Mouse (Mus musculus) testis, adult 2 months (tissue): ENCODE results near the gene Bcl2l14.

Experiments
- CTCF ChIP-seq: fragments of 200-500 bp; IDR thresholded peaks from 2 replicates; pipeline ENCODE4 v1.5.1; 2012; ENCODE audit warnings: low read depth, mild to moderate bottlenecking, inconsistent platforms, low read length, moderate library complexity; ENCODE audit not compliant: control insufficient read depth, insufficient read depth, insufficient replicate concordance
- POLR2A ChIP-seq: fragments of 200-500 bp; IDR thresholded peaks from 2 replicates; pipeline ENCODE4 v1.6.1; 2012; ENCODE audit warnings: low read depth, mild to moderate bottlenecking, inconsistent platforms, low read length, moderate library complexity; ENCODE audit not compliant: control insufficient read depth

DNA sequence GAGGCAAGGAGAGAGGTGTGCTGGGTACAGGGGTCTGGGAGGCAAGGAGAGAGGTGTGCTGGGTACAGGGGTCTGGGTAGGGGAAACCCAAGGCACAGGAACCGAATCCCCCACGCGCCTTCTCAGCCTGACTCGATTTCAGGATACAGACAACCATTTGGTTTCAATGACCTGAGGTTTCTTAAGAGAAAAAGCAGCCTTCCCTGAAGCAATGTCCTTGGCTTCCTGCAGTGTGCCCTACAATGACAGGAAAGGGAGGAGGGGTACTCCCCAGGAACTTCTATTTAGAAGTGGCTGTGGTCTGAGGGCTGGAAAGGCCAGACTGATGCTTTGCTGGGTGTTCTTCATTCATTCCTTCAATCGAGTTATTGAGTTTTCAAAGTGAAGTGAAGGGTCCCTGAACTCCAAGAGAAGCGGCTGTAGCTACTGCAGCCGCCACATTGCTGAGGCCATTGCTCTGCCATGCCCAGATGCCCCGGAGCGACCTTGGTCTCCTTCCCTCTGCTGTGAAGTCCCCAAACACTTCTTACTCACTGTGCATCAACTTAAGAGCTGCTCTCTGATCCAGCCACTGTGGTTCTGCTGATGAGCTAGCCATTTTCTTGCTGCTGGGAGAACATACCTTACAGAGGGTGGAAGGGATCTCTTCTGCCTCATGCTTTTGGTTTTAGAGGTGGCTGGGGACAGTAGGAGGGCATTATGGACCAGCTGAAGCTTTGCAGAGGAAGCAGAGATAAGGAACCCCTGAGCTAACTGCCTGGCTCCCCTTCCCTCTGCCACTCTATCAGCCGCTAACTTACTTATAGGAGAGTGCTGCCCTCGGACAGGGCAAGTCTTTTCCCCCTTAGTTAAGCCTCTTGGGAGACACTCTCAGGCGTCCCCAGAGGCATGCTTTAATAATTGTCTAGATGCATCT is 28.5 kb upstream of the Bcl2l14 start:
- no peak for TF ChIP-seq POLR2A
- no peak for TF ChIP-seq CTCF
